Mouse (Mus musculus) erythroblast, embryonic 14.5 days (primary cell): ENCODE measurements around the gene Tmem110. TPM values are rescaled to one million over a fixed set of nuclear protein-coding genes. Genes with fewer than 3 reads are reported as not detected.

ENCODE experiments used
- H3K27me3 ChIP-seq: 2 replicates; pipeline ENCODE4 v1.6.1; 2012; ENCODE audit warnings: inconsistent platforms; ENCODE audit not compliant: control insufficient read depth
- H3K36me3 ChIP-seq: 2 replicates; pipeline ENCODE4 v1.6.1; 2012; ENCODE audit warnings: mild to moderate bottlenecking, inconsistent platforms; ENCODE audit not compliant: control insufficient read depth
- H3K4me1 ChIP-seq: 2 replicates; pipeline ENCODE4 v1.6.1; 2012; ENCODE audit warnings: inconsistent platforms; ENCODE audit not compliant: control insufficient read depth
- H3K4me3 ChIP-seq: replicated peaks from 2 replicates; pipeline ENCODE3; 2012; ENCODE audit warnings: moderate library complexity, mild to moderate bottlenecking, inconsistent platforms
- H3K9me3 ChIP-seq: 2 replicates; pipeline ENCODE4 v1.6.1; 2012; ENCODE audit warnings: low read length, inconsistent platforms, mixed read lengths; ENCODE audit not compliant: control insufficient read depth
- GATA1 ChIP-seq: IDR thresholded peaks from 2 replicates; pipeline ENCODE4 v1.6.1; 2012; ENCODE audit warnings: low read length, inconsistent platforms, mixed read lengths
- TAL1 ChIP-seq: IDR thresholded peaks from 3 replicates; pipeline ENCODE4 v1.6.1; 2012; ENCODE audit warnings: low read length, inconsistent platforms, mixed read lengths
- polyA plus RNA-seq: library from polyadenylated mRNA; stranded (reverse); fragments of >175 nt; gene quantifications from 2 replicates; pipeline ENCODE4 v1.2.3, GENCODE M21; 2012

Tmem110 gene
- polyA plus RNA-seq, 1 experiment = 2.3 TPM

- H3K9me3 ChIP-seq = no peaks in the 10 kb centered on the region
- TF ChIP-seq TAL1 (no peak), GATA1 (no peak)
- H3K36me3 ChIP-seq = peaks cover 10% of the 10 kb centered on the region
- H3K27me3 ChIP-seq = no peaks in the 10 kb centered on the region
- peaks cover 58% of the 10 kb centered on the region for H3K4me1 ChIP-seq
- peak overlapping the region; percentile 70 for H3K4me3 ChIP-seq
These were observed 1.1 kb downstream of the Tmem110 start for GRCm38 (mm10) chr14:30826174-30827140.

GRCm38 (mm10) chr14:30827480-30827879 is 2.1 kb downstream of the Tmem110 start:
- Histone ChIP-seq H3K36me3 (peaks cover 8% of the 10 kb centered on the region), H3K4me1 (peaks cover 62% of the 10 kb centered on the region), H3K27me3 (no peaks in the 10 kb centered on the region), H3K4me3 (peak overlapping the region; percentile 17), H3K9me3 (no peaks in the 10 kb centered on the region)
- TF ChIP-seq TAL1 (no peak), GATA1 (no peak)

GRCm38 (mm10) chr14:30828077-30828476 is 2.7 kb downstream of the Tmem110 start:
- Histone ChIP-seq H3K9me3 (no peaks in the 10 kb centered on the region), H3K27me3 (no peaks in the 10 kb centered on the region), H3K4me1 (peaks cover 62% of the 10 kb centered on the region), H3K4me3 (no peak overlapping the region), H3K36me3 (peaks cover 6% of the 10 kb centered on the region)
- TF ChIP-seq GATA1 (no peak), TAL1 (no peak)

- TF ChIP-seq GATA1 (no peak), TAL1 (peak; percentile 31; the same call in 1 of the 3 replicates)
- Histone ChIP-seq H3K4me1 (peaks cover 62% of the 10 kb centered on the region), H3K4me3 (peak overlapping the region; percentile 17), H3K27me3 (no peaks in the 10 kb centered on the region), H3K36me3 (peaks cover 2% of the 10 kb centered on the region; the same call in 1 of the 2 replicates), H3K9me3 (no peaks in the 10 kb centered on the region)
These were observed 3.5 kb downstream of the Tmem110 start for GRCm38 (mm10) chr14:30828635-30829460.

GRCm38 (mm10) chr14:30837416-30837996 is 12.1 kb downstream of the Tmem110 start:
- TF ChIP-seq GATA1 (no peak), TAL1 (no peak)
- no peak overlapping the region for H3K4me3 ChIP-seq
- H3K9me3 ChIP-seq = no peaks in the 10 kb centered on the region
- H3K27me3 ChIP-seq = no peaks in the 10 kb centered on the region
- peaks cover 31% of the 10 kb centered on the region for H3K36me3 ChIP-seq
- no peaks in the 10 kb centered on the region for H3K4me1 ChIP-seq

- peaks cover 11% of the 10 kb centered on the region for H3K36me3 ChIP-seq
- no peaks in the 10 kb centered on the region; the same call in 1 of the 2 replicates for H3K4me1 ChIP-seq
- TF ChIP-seq GATA1 (no peak), TAL1 (no peak)
- H3K27me3 ChIP-seq = no peaks in the 10 kb centered on the region
- no peak overlapping the region for H3K4me3 ChIP-seq
- H3K9me3 ChIP-seq = no peaks in the 10 kb centered on the region
These were observed 18.3 kb downstream of the Tmem110 start for GRCm38 (mm10) chr14:30843701-30844100.

GRCm38 (mm10) chr14:30850504-30850903 is 25.1 kb downstream of the Tmem110 start:
- no peaks in the 10 kb centered on the region for H3K4me1 ChIP-seq
- H3K9me3 ChIP-seq = no peaks in the 10 kb centered on the region
- H3K4me3 ChIP-seq = no peak overlapping the region
- H3K36me3 ChIP-seq = peaks cover 8% of the 10 kb centered on the region
- no peaks in the 10 kb centered on the region for H3K27me3 ChIP-seq
- TF ChIP-seq GATA1 (no peak), TAL1 (no peak)

- Histone ChIP-seq H3K27me3 (no peaks in the 10 kb centered on the region), H3K36me3 (no peaks in the 10 kb centered on the region; the same call in 1 of the 2 replicates), H3K4me1 (peaks cover 4% of the 10 kb centered on the region), H3K9me3 (no peaks in the 10 kb centered on the region), H3K4me3 (no peak overlapping the region)
- no peak for TF ChIP-seq TAL1
- no peak for TF ChIP-seq GATA1
These were observed 26.9 kb downstream of the Tmem110 start for GRCm38 (mm10) chr14:30852325-30852724.
